Mouse (Mus musculus): ENCODE data around the gene Fbln1.

Gene Fbln1

GRCm38 (mm10) chr15:85238821-85239745, 33.3 kb downstream of the Fbln1 start:
- DNase-seq (ENCODE audit: low spot score in 2 of 2), result peak in 1 of 2 experiments; percentile 67

- no peak for DNase-seq (ENCODE audit: low spot score in 2 of 2)
Measured at GRCm38 (mm10) chr15:85240086-85240485, 34.3 kb downstream of the Fbln1 start.

GRCm38 (mm10) chr15:85241856-85242255, 36.1 kb downstream of the Fbln1 start:
- DNase-seq (ENCODE audit: low spot score in 2 of 2), result no peak

GRCm38 (mm10) chr15:85244414-85245161, 38.8 kb downstream of the Fbln1 start:
- DNase-seq (ENCODE audit: low spot score in 2 of 2), result no peak

- peak in 1 of 2 experiments; percentile 62 for DNase-seq (ENCODE audit: low spot score in 2 of 2)
Measured at GRCm38 (mm10) chr15:85245241-85246010, 39.7 kb downstream of the Fbln1 start.

GRCm38 (mm10) chr15:85246016-85246415, 40.3 kb downstream of the Fbln1 start:
- DNase-seq (ENCODE audit: low spot score in 2 of 2), result no peak

GRCm38 (mm10) chr15:85246936-85247335, 41.2 kb downstream of the Fbln1 start:
- DNase-seq (ENCODE audit: low spot score in 2 of 2), result no peak

GRCm38 (mm10) chr15:85248311-85248710, 42.6 kb downstream of the Fbln1 start:
- DNase-seq (ENCODE audit: low spot score in 2 of 2), result peak in 1 of 2 experiments; percentile 50

GRCm38 (mm10) chr15:85249252-85249651, 43.5 kb downstream of the Fbln1 start:
- no peak for DNase-seq (ENCODE audit: low spot score in 2 of 2)

- DNase-seq (ENCODE audit: low spot score in 2 of 2), result no peak
Measured at GRCm38 (mm10) chr15:85250436-85250835, 44.7 kb downstream of the Fbln1 start.

GRCm38 (mm10) chr15:85252476-85252875, 46.7 kb downstream of the Fbln1 start:
- DNase-seq (ENCODE audit: low spot score in 2 of 2), result no peak

- no peak for DNase-seq (ENCODE audit: low spot score in 2 of 2)
Measured at GRCm38 (mm10) chr15:85257775-85258429, 52.2 kb downstream of the Fbln1 start.

GRCm38 (mm10) chr15:85262805-85263204, 57.1 kb downstream of the Fbln1 start:
- DNase-seq (ENCODE audit: low spot score in 2 of 2), result no peak

- peak; percentile 73 to 81 for DNase-seq (ENCODE audit: low spot score in 2 of 2)
Measured at GRCm38 (mm10) chr15:85266729-85267434, 61.1 kb downstream of the Fbln1 start.

GRCm38 (mm10) chr15:85267891-85268290, 62.1 kb downstream of the Fbln1 start:
- DNase-seq (ENCODE audit: low spot score in 2 of 2), result no peak

- peak in 1 of 2 experiments; percentile 63 for DNase-seq (ENCODE audit: low spot score in 2 of 2)
Measured at GRCm38 (mm10) chr15:85272988-85273387, 67.2 kb downstream of the Fbln1 start.

GRCm38 (mm10) chr15:85277221-85277620, 71.5 kb downstream of the Fbln1 start:
- DNase-seq (ENCODE audit: low spot score in 2 of 2), result no peak

GRCm38 (mm10) chr15:85278986-85279385, 73.2 kb downstream of the Fbln1 start:
- no peak for DNase-seq (ENCODE audit: low spot score in 2 of 2)

- DNase-seq (ENCODE audit: low spot score in 2 of 2), result peak in 1 of 2 experiments; percentile 61
Measured at GRCm38 (mm10) chr15:85282021-85282420, 76.3 kb downstream of the Fbln1 start.

GRCm38 (mm10) chr15:85284651-85285050, 78.9 kb downstream of the Fbln1 start:
- no peak for DNase-seq (ENCODE audit: low spot score in 2 of 2)

- DNase-seq (ENCODE audit: low spot score in 2 of 2), result no peak
Measured at GRCm38 (mm10) chr15:85294632-85295031, 88.9 kb downstream of the Fbln1 start.

Measured in urinary bladder, adult 18-20 months (tissue).